Mouse (Mus musculus) myocyte (in vitro differentiated cells): ENCODE results near the gene Fam92b.

Source experiments
- CEBPB ChIP-seq: IDR thresholded peaks from 2 replicates; pipeline ENCODE4 v1.6.1; 2011; ENCODE audit warnings: mild to moderate bottlenecking, moderate library complexity; ENCODE audit not compliant: poor library complexity, insufficient read depth, severe bottlenecking
- POLR2A ChIP-seq: IDR thresholded peaks from one replicate; pipeline ENCODE4 v1.6.1; 2011; ENCODE audit warnings: low read depth, mild to moderate bottlenecking, control low read depth, moderate library complexity; ENCODE audit not compliant: insufficient read length
- TCF3 ChIP-seq: IDR thresholded peaks from one replicate; pipeline ENCODE4 v1.6.1; 2011; ENCODE audit warnings: low read depth, control low read depth; ENCODE audit not compliant: insufficient read length

GRCm38 (mm10) chr8:120225421-120226151, 48.3 kb upstream of the Fam92b start:
- TF ChIP-seq CEBPB (no peak), POLR2A (no peak), TCF3 (peak; percentile 12)
